Mouse (Mus musculus) thymus, postnatal 4 days (tissue): ENCODE data around the gene Rps17.

Experiments
- DNase-seq: peaks from one replicate; pipeline ENCODE4 v3.0.0; 2021

Gene Rps17

DNA sequence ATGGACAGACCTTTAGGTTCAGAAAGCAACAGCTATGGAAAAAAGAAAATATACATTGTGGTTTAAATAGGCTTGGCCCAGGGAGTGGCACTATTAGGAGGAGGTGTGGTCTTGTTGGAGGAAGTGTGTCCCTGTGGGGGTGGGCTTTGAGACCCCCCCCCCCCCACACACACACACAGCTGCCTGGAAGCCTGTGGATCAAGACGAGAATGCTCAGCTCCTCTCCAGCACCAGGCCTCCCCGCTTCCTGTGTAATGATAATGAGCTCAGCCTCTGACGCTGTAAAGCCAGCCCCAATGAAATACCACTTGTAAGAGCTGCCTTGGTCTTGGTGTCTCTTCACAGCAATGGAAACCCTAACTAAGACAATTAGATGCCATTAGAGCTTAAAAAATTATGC is 14.3 kb downstream of the Rps17 start:
- no peak for DNase-seq

DNA sequence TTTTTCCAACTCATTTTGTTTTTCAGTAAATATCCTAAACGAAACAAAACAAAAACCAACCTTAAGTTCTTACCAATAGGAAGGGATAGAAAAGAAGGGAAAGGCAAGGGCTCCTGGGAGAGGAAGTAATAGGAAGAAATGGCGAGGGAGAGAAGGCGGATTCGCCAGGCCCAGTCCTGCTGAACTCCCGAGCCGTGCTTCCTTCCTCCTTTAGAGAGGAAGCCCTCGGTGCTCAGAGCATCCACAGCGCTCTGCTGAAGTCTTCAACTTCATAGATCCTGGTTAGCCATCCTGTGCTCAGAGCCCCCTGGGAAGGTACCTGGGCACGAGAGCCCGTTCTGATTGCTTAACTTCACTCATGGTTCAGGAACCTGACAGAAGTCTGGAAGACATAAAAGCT is 17.4 kb downstream of the Rps17 start:
- no peak for DNase-seq

DNA sequence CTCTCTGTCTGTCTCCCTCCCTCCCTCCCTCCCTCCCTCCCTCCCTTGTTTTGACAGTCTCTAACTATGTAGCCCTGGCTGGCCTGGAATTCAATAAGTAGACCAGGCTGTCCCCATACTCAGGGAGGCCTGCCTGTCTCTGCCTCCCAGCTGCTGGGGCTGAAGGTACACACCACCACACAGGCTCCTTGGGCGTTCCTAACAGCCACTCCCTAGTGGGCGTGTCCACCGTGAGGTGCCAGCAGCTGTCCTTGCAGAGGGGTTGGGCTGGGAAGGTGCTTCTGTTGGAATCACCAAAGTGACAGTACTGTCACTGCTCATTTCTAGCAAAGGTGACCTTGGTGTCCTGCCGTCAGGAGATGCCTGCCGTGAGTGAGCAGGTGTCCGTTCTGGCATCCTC is 18.2 kb downstream of the Rps17 start:
- no peak for DNase-seq

DNA sequence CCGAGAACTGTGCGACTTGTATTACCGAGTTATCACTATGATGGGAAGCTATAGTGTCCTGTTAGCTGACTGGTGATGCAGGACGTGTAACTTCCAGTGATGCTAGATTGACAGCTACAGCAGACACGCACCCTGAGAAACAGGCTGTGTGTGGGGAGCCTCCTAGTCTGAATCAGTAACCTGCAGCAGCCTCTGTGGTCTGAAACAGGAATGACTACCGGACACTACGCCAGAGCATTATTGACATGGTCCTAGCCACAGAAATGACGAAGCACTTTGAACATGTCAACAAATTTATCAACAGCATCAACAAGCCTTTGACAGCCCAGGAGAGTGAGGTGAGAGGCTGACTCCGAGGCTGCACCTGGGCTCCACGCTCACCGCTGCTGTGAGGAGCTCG is 19.0 kb downstream of the Rps17 start:
- DNase-seq: no peak

DNA sequence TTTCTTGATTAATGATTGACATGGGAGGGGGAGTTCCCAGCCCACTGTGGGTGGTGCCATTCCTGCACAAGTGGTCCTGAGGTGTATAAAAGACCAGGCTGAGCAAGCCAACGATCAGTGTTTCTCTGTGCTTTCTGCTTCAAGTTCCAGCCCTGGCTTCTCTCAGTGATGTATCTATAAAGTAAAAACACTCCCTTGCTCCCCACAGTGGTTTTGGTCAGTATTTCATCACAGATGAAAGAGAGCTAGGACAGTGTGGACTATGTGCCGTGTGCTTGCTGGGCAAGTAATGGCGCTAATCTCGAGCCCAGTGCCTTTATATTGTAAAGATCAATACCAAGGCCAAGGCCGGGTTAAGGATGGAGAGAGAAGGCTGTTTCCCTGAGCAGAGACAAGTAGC is 23.3 kb downstream of the Rps17 start:
- DNase-seq: no peak

DNA sequence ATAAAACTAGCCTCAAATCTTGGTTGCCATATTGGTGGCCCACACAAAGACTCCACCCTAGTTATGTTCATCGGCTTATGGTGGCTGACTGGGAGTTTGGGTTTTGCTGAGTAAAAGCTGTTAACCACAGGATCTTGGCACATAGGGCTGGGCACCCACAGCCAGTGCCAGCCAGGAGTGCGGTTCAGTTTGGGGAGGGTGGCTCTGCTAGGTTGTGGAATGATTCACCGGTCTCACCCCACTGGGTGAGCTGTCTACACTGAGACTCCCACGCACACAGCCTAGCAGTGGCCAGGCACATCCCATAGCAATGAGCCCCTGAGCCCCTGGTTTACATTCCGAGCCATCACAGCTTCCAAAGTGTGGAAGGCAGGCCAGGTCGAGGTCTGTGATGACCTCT is 25.3 kb downstream of the Rps17 start:
- no peak for DNase-seq

DNA sequence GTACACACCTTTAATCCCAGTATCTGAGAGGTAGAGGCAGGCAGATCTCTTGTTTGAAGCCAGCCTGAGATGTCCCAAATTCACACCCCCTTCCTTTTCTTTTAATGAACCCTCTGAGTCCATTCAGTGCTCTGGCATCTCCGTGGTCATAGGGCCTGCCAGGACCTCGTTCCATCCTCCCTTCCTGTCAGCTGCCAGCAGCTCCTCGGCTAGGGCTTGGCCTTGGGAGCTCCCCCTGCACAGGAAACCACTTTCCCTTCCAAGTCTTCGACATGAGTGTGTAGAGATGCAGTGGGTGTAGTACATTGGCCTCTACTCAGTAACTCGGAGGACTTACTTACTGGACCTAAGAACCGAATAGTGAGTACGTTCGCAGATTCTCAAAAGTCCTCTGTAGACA is 29.5 kb downstream of the Rps17 start:
- no peak for DNase-seq

DNA sequence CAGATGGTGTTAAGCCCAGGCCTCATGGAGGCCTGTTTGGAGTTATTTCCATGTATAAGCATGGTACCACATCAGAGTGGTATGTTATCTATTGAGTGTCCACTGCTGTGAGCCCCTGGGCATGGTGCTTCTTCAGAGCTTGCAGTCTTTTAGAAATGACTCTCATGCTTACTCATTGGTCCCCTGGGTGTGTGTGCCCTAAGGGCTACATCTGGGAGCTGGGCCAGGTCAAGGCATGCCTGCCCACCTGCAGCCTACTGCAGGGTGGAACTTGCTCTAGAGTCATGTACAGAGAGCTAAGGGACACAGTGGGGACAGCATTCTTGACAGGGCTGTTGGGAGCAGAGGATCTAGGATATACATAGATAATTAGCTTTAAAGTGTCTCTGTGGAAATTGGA is 33.5 kb downstream of the Rps17 start:
- no peak for DNase-seq

DNA sequence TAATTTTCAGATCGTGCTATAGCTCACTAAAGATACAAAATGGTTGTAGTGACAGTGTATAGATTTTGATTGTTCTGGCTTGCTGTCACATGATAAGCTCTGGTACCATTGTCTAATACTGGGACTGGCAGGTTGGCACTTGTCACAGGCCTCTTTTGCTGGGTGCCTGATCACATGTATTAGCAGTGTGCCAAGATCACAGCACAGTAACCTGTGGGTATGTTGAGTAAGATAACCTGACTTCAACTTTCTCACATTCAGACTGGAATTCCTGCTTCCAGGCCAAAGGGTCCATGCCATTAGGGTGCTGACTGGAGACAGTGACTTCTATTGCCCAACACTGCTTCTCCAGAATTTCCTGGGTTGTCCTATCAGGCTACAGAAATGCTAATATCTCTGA is 33.9 kb downstream of the Rps17 start:
- no peak for DNase-seq

DNA sequence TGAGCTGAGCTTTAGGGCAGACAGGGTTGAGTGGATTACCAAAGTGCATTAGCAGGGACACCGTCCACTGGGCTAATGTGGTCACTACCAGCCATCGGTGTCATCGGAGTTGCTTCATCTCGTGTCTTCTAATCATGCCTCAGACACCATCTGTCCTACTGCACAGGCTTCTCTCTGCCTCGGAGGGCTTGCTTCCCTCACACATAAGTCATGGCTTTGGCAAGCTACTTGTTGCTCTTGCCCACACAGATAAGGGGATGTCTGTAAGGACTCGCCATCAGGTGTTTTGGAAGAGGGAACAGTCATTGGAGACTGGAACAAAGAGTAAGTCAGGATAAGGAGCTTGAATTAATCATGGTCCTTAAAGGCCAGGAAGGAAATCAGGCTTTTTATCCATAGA is 35.8 kb downstream of the Rps17 start:
- DNase-seq: no peak

DNA sequence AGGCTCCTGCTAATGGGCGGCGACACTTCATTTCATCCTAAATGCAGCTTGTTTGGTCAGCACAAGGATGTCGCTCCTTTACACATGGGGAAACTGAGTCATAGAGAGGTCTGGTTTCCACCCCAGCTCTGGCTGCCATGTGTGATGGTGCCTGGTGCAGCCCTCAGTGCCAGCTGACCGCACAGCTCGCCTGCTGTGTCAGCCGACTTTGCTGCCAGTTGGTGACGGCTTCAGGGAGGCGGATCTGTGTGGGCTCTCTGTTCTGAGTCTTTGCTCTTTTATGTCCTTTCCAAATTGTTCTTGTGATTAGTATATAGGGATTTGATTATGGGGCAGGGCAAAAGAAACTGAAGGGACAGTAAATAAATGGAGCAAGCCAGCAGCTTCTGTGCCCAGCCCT is 37.3 kb downstream of the Rps17 start:
- DNase-seq: no peak

DNA sequence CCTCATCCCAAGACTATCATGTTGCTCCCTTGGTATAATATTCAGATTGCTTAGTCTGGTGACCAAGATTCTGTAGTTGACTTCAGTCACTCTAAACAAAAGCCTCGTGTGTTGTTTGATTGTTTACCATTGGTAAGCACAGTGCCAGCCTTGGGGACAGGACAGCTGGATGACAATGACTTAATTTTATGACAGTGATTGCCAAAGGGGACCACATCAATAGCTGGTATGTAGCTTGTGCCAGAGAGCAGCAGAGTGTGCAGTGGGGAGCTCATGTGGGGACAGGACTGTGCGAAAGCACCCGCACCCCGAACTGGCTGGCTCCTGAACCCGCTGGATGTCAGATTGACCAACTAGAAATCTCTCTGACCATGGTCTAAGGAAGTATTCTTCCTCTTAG is 40.4 kb downstream of the Rps17 start:
- DNase-seq: no peak

DNA sequence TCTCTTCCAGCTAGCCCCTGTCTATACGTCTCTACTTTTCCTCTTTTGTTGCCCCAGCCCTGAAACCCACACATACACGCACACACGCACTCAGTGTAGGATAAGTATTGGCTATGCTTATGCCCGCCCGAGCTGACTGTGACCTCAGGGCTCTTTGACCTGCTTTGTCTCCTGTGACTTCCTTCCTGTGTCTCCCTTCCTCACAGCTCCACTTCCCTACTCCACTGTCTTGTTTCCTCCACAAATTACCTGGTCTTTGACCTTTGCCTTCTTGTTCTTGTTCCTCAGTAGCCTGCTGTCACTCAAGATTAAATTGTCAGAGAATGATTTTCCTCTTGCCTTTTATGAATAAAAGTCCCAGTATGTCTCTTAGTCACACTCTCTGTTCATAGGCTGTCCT is 41.0 kb downstream of the Rps17 start:
- DNase-seq: no peak

DNA sequence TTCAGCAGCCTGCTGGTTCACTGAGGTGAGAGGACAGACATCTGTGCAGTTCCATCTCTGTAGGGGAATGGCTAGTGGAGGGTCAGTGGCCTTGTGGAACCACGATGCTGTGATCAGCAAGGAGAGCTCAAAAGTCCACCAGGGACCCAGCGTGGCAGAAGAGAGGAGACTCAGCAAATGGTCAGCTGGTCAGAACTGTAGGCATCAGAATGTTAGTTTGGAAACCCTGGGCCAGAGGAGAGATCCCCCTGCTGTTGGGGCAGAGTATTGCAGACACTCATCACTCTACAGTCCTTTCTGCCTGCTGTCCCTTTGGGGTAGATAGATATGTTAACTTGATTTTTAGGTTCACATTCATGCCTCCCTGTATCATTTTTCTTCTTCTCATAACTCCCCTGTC is 41.4 kb downstream of the Rps17 start:
- peak; percentile 57 for DNase-seq

DNA sequence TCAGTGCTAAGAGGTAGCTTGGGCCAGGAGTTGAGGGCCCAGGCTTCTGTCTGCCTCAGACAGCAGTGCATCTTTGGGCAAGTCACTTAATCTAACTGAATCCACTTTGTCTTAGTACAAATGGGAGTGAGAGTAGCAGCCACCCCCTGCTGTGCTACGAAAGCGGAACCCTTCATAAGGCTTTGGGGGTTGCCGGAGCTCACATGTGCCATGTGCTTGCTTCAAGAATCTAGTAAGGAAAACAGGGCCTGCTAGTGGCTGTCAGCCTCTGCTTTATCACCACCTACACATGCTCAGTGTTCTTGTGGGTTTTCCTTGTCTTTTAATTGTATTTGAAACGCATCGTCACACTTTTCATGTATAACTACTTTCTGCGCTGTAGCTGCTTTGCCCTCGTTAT is 43.7 kb downstream of the Rps17 start:
- no peak for DNase-seq

DNA sequence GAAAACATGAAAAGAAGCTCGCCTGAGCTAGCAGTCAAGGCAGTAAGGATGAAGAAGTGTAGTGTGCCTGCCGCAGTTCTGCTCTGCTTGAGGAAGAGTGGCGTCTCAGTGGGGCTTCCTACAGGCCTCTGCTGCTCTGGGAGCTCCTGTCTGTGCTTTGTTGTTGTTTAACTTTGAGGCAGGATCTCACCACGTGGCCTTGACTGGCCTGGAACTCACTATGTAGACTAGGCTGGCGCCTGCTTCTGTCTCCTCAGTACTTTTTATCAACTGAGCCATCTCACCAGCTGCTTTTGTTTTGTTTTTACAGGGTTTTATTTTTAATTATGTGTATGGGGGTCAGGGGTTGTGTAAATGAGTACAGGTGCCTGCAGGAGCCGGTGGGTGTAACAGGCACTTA is 46.8 kb downstream of the Rps17 start:
- no peak for DNase-seq

DNA sequence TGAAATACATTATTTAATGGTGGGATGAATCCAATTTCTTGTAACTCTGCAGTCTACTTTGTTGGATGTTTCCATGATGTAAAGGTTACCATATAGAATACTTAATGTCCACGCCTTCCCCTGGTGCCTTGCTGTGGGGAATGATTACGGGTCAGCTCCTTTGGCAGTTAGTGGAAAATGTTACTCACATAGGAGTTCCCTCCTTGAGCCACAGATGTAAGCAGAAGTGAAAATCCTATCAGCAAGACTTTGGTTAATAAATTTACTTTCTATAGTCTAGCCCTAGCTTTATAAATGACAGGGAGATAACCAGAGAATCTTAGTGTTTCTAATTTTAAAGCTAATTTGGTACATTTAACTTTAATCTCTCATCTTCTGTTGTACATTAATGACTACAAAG is 49.9 kb downstream of the Rps17 start:
- no peak for DNase-seq
